Mouse (Mus musculus): ENCODE measurements at regions not wholly inside any gene's neighbourhood (a gene's known extent, or its start where the extent isn't known, plus 50 kb on each side); places are given as distances from the start of the nearest gene placed in this dataset.

- TF ChIP-seq CTCF (IDR thresholded peaks at IDR 0.05; ENCODE audit: low read depth, low read length) (no peak), POLR2A (IDR thresholded peaks at IDR 0.05; ENCODE audit: extremely low read depth, insufficient read depth, low read length) (no peak)
Measured at GRCm38 (mm10) chr6:120598471-120598870, 67.4 kb upstream of the Hdhd5 start.
